Mouse (Mus musculus) cerebellum, adult 2 months (tissue): ENCODE measurements at regions not wholly inside any gene's neighbourhood (a gene's known extent, or its start where the extent isn't known, plus 50 kb on each side); places are given as distances from the start of the nearest gene placed in this dataset.

ENCODE experiments used
- DNase-seq, 2 experiments: peaks; one replicate each; pipeline ENCODE4 v3.0.0; 2021
- H3K27ac ChIP-seq: fragments of 200-500 bp; 2 replicates; pipeline ENCODE4 v1.5.1; 2012; ENCODE audit warnings: low read length, control low read depth, inconsistent platforms; ENCODE audit not compliant: insufficient read depth
- H3K27me3 ChIP-seq: fragments of 200-500 bp; 2 replicates; pipeline ENCODE4 v1.6.1; 2012; ENCODE audit warnings: inconsistent platforms, mild to moderate bottlenecking, low read length, moderate library complexity; ENCODE audit not compliant: control insufficient read depth, insufficient read depth
- H3K4me1 ChIP-seq: fragments of 200-500 bp; 2 replicates; pipeline ENCODE4 v1.6.1; 2011; ENCODE audit warnings: low read length; ENCODE audit not compliant: control insufficient read depth, insufficient read depth
- H3K4me3 ChIP-seq: fragments of 200-500 bp; replicated peaks from 2 replicates; pipeline ENCODE3; 2011; ENCODE audit warnings: mild to moderate bottlenecking, low read depth, low read length, control low read depth; ENCODE audit not compliant: insufficient read depth
- CTCF ChIP-seq: fragments of 200-500 bp; IDR thresholded peaks from 2 replicates; pipeline ENCODE4 v1.5.1; 2011; ENCODE audit warnings: low read depth, mild to moderate bottlenecking, control low read depth, low read length, moderate library complexity, borderline replicate concordance; ENCODE audit not compliant: insufficient read depth
- POLR2A ChIP-seq: fragments of 200-500 bp; IDR thresholded peaks from 2 replicates; pipeline ENCODE4 v1.6.1; 2011; ENCODE audit warnings: low read length, control low read depth, borderline replicate concordance; ENCODE audit not compliant: insufficient read depth
- WGBS: fragments of 180-500 bp; shearing (Covaris S2); methylation state at CpG from one replicate; pipeline ENCODE4 v1.1.7; 2018; 5-methylcytosine and 5-hydroxymethylcytosine counted together

DNA sequence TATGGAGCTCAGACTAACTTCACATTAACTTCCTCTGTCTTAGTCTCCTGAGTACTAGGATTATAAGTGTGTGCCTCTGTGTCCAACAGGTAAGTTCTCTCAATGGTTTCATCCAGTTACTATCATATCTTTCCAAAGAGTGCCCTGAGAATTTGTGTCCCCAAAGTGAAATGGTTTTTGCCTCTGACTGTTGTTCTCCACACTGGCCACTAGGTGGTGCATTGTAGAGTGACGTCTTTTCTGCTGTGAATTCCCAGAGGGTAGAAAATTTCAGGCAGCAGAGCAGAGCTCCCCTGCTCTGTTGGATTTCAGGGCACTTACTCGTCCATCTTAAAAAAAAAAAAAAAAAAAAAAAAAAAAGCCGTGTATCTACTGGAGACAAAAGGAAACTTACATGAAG is 138.4 kb upstream of the Satb1 start:
- Histone ChIP-seq H3K27ac (no peak overlapping the region), H3K4me1 (no peaks in the 10 kb centered on the region), H3K4me3 (no peak overlapping the region), H3K27me3 (no peaks in the 10 kb centered on the region)
- DNase-seq = no peak
- WGBS = 29% methylated on average over 3 of the region's 3 CpGs
- TF ChIP-seq CTCF (no peak), POLR2A (no peak)

- 94% methylated on average over 11 of the region's 11 CpGs for WGBS
- H3K4me1 ChIP-seq = no peaks in the 10 kb centered on the region
- TF ChIP-seq CTCF (no peak), POLR2A (no peak)
- no peak for DNase-seq
- no peak overlapping the region for H3K4me3 ChIP-seq
- no peak overlapping the region for H3K27ac ChIP-seq
- H3K27me3 ChIP-seq = no peaks in the 10 kb centered on the region
Observed at GRCm38 (mm10) chr17:51966573-51967284, 133.6 kb upstream of the Satb1 start.

DNA sequence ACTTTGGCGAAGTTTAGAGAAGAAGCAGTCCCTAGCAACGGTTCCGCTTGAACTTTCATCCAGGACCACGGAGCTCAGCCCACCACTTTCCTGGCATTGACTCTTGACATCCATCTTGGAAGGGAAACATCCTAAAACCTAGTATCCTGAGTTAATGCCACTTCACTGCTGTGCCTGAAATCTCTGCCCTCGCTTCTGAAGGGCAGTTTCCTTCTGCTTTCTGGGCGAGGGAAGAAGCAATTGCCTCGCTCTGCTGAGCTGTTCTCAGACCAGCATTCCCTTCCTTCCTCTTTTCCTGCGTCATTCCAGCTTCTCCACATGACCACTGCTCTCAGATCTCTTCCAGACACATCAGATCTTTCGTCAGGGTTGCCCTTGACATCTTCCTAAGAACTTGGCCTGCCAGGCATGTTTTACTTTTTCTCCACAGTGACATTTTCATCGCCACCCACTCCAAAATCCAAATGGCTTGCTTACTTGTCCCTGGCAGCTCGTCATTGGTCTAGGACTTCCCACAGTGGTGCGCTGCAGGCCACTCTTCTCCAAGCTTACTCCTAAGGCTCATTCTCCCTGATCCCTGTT is 129.5 kb upstream of the Satb1 start:
- TF ChIP-seq CTCF (no peak), POLR2A (no peak)
- Histone ChIP-seq H3K27me3 (no peaks in the 10 kb centered on the region), H3K27ac (no peak overlapping the region), H3K4me3 (no peak overlapping the region), H3K4me1 (no peaks in the 10 kb centered on the region)
- WGBS = 51% methylated on average over 12 of the region's 12 CpGs
- no peak for DNase-seq

GRCm38 (mm10) chr17:51961337-51961736 is 128.2 kb upstream of the Satb1 start:
- TF ChIP-seq POLR2A = no peak
- no peak for TF ChIP-seq CTCF
- no peak for DNase-seq
- H3K27me3 ChIP-seq = no peaks in the 10 kb centered on the region
- H3K4me1 ChIP-seq = no peaks in the 10 kb centered on the region
- no peak overlapping the region for H3K27ac ChIP-seq
- WGBS = 83% methylated on average over 4 of the region's 4 CpGs
- H3K4me3 ChIP-seq = no peak overlapping the region

- TF ChIP-seq CTCF (no peak), POLR2A (no peak)
- 88% methylated on average over 13 of the region's 13 CpGs for WGBS
- no peak for DNase-seq
- H3K27me3 ChIP-seq = no peaks in the 10 kb centered on the region
- no peaks in the 10 kb centered on the region for H3K4me1 ChIP-seq
- H3K4me3 ChIP-seq = no peak overlapping the region
- no peak overlapping the region for H3K27ac ChIP-seq
Observed at GRCm38 (mm10) chr17:51956275-51956674, 123.2 kb upstream of the Satb1 start.

DNA sequence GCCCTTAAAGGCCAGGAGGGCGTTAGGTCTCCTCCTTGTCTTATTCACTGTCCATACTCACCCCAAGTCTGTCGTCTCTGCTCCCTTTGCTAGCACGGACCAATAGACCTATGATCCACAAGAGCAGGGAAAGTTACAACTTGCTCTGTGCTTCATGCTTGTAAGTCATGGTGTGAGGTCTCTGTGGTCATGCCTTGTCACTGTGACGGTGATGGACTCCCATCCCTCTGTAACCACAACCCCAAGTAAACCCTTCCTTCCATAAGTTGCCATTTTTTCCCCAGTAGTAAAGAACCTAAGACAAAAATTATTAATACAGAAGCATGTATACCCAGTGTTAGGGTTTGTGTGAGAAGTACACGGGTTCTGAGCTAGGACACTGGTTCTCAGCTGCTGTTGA is 104.6 kb upstream of the Satb1 start:
- Histone ChIP-seq H3K27ac (no peak overlapping the region), H3K27me3 (no peaks in the 10 kb centered on the region), H3K4me1 (no peaks in the 10 kb centered on the region), H3K4me3 (no peak overlapping the region)
- no peak for DNase-seq
- TF ChIP-seq POLR2A = no peak
- no peak for TF ChIP-seq CTCF
- 87% methylated on average over 5 of the region's 5 CpGs for WGBS

DNA sequence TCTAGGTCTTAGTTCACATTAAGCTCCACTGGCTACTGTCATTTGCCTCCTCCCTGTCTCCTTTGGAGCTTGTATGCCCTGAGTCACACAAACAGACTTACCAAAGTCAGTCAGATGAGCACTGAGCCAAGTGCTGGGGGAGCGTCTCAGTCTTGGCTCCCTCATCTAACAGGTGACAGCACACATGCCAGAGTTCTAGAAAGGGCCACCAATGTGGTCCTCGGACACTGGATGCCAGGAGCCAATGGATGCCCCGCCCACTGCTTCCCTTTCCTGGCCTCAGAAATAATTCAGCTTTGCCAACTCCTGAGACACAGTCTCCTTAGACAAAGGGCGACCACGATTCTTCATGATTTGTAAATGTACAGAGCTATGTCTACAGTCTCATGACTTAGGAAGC is 103.0 kb upstream of the Satb1 start:
- H3K4me3 ChIP-seq = no peak overlapping the region
- H3K4me1 ChIP-seq = no peaks in the 10 kb centered on the region
- WGBS = 13% methylated on average over 5 of the region's 5 CpGs
- DNase-seq = peak in 1 of 2 experiments; percentile 0
- TF ChIP-seq CTCF (no peak), POLR2A (no peak)
- no peak overlapping the region for H3K27ac ChIP-seq
- no peaks in the 10 kb centered on the region for H3K27me3 ChIP-seq

DNA sequence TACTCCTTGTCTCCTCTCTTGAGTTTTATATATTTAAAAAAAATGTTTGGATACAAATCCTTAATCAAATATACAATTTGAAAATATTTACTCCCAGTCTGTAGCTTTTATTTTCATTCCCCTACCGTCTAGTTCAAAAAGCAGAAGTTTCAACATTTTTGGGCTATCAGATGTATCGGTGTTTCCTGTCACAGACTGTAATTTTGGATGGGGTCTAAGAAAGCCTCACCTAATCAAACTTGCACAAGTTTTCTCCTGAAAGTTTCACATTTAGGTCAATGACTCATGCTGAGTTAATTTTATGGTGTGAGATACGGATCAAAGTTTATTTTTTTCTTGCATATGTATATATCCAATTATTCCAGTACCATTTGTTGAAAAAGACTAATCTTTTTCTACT is 93.3 kb upstream of the Satb1 start:
- Histone ChIP-seq H3K27me3 (no peaks in the 10 kb centered on the region), H3K4me1 (no peaks in the 10 kb centered on the region), H3K27ac (no peak overlapping the region), H3K4me3 (no peak overlapping the region)
- TF ChIP-seq CTCF (no peak), POLR2A (no peak)
- WGBS = 95% methylated on average over 3 of the region's 3 CpGs
- DNase-seq = no peak
